Mouse (Mus musculus): ENCODE data around the gene Slc4a1ap. TPM values are rescaled to one million over a fixed set of nuclear protein-coding genes. Genes with fewer than 3 reads are reported as not detected.
"Not testable (repeated sequence)": the region's sequence is repeated elsewhere in the genome, so short reads cannot be mapped to it uniquely, and the experiment has no call there.

The Slc4a1ap gene
- polyA plus RNA-seq, 1 experiment = 17.0 TPM

- Histone ChIP-seq H3ac (ENCODE audit: control insufficient read depth, insufficient read length, low read depth) (no peak overlapping the region), H3K27me3 (ENCODE audit: control insufficient read depth, insufficient read depth, insufficient read length) (no peaks in the 10 kb centered on the region), H3K4me3 (ENCODE audit: insufficient read depth, poor library complexity, severe bottlenecking) (no peak overlapping the region), H3K36me3 (ENCODE audit: control insufficient read depth, insufficient read depth) (peaks cover 6% of the 10 kb centered on the region), H3K79me3 (ENCODE audit: low read depth) (peaks cover 10% of the 10 kb centered on the region), H3K79me2 (ENCODE audit: control insufficient read depth, insufficient read depth) (peaks cover 18% of the 10 kb centered on the region)
- TF ChIP-seq FOSL1 (IDR thresholded peaks at IDR 0.05; ENCODE audit: insufficient read depth, low read length, poor library complexity, severe bottlenecking) = no peak
- TF ChIP-seq USF1 (IDR thresholded peaks at IDR 0.05; ENCODE audit: low read depth) = no peak
- TF ChIP-seq CTCF (IDR thresholded peaks at IDR 0.05; ENCODE audit: control insufficient read depth, insufficient read depth, insufficient read length) = no peak
- TF ChIP-seq MAX (IDR thresholded peaks at IDR 0.05) = no peak
- TF ChIP-seq MYOG (IDR thresholded peaks at IDR 0.05; ENCODE audit: control insufficient read depth, extremely low read depth, insufficient read length) = no peak
These were observed 34.8 kb upstream of the Slc4a1ap start for GRCm38 (mm10) chr5:31492031-31492430.

- H3K79me3 ChIP-seq (ENCODE audit: low read depth) = peaks cover 10% of the 10 kb centered on the region
- no peak for TF ChIP-seq CEBPB (IDR thresholded peaks at IDR 0.05; ENCODE audit: low read depth)
- no peak for TF ChIP-seq MYOG (IDR thresholded peaks at IDR 0.05; ENCODE audit: control insufficient read depth, extremely low read depth, insufficient read length)
- no peak for TF ChIP-seq FOSL1 (IDR thresholded peaks at IDR 0.05; ENCODE audit: insufficient read depth, low read length, poor library complexity, severe bottlenecking)
- no peak for TF ChIP-seq MAX (IDR thresholded peaks at IDR 0.05)
- TF ChIP-seq USF1 (IDR thresholded peaks at IDR 0.05; ENCODE audit: low read depth) = no peak
- no peak for TF ChIP-seq MYOD1 (IDR thresholded peaks at IDR 0.05; ENCODE audit: control insufficient read depth, insufficient read length, low read depth)
- no peak for TF ChIP-seq CTCF (IDR thresholded peaks at IDR 0.05; ENCODE audit: control insufficient read depth, insufficient read depth, insufficient read length)
- H3K27me3 ChIP-seq (ENCODE audit: control insufficient read depth, insufficient read depth, insufficient read length) = no peaks in the 10 kb centered on the region
- peaks cover 18% of the 10 kb centered on the region for H3K79me2 ChIP-seq (ENCODE audit: control insufficient read depth, insufficient read depth)
- H3K4me3 ChIP-seq (ENCODE audit: insufficient read depth, poor library complexity, severe bottlenecking) = peak within 1 kb of the TSS; percentile 72
- peaks cover 28% of the 10 kb centered on the region for H3K36me3 ChIP-seq (ENCODE audit: control insufficient read depth, insufficient read depth)
- peak within 1 kb of the TSS; percentile 80 for H3ac ChIP-seq (ENCODE audit: control insufficient read depth, insufficient read length, low read depth)
These were observed 32.1 kb upstream of the Slc4a1ap start, which contains the start of gene Gpn1 for GRCm38 (mm10) chr5:31494513-31495297. TSS of gene Gpn1 (plus strand) at chr5:31494741.

DNA sequence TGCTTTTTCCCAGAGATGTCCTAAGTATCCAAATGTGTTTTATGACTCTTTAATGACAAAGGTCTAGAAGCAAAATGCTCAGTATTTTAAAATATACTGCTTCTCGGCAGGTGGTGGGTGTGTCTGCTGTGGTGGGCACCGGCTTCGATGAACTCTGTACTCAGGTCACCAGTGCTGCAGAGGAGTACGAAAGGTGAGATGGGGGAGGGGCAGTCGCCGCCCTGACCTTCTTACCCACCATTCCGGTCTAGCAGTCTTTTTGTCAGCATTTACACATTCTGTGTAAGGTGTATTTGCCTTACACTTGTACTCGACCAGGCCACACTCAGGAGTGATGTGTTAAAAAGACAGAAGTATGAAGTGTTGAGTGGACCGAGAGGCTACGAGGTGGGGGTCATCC is 22.0 kb upstream of the Slc4a1ap start:
- Histone ChIP-seq H3K27me3 (ENCODE audit: control insufficient read depth, insufficient read depth, insufficient read length) (no peaks in the 10 kb centered on the region), H3K36me3 (ENCODE audit: control insufficient read depth, insufficient read depth) (peaks cover 59% of the 10 kb centered on the region), H3K79me3 (ENCODE audit: low read depth) (no peaks in the 10 kb centered on the region), H3K4me3 (ENCODE audit: insufficient read depth, poor library complexity, severe bottlenecking) (no peak overlapping the region), H3K79me2 (ENCODE audit: control insufficient read depth, insufficient read depth) (no peaks in the 10 kb centered on the region), H3ac (ENCODE audit: control insufficient read depth, insufficient read length, low read depth) (no peak overlapping the region)
- no peak for TF ChIP-seq MYOD1 (IDR thresholded peaks at IDR 0.05; ENCODE audit: control insufficient read depth, insufficient read length, low read depth)
- TF ChIP-seq MYOG (IDR thresholded peaks at IDR 0.05; ENCODE audit: control insufficient read depth, extremely low read depth, insufficient read length) = no peak

- H3K36me3 ChIP-seq (ENCODE audit: control insufficient read depth, insufficient read depth) = peaks cover 54% of the 10 kb centered on the region
- TF ChIP-seq FOSL1 (IDR thresholded peaks at IDR 0.05; ENCODE audit: insufficient read depth, low read length, poor library complexity, severe bottlenecking) = no peak
These were observed 14.3 kb upstream of the Slc4a1ap start for GRCm38 (mm10) chr5:31512481-31512880.

GRCm38 (mm10) chr5:31520556-31520955 is 6.2 kb upstream of the Slc4a1ap start:
- TF ChIP-seq MYOD1 (IDR thresholded peaks at IDR 0.05; ENCODE audit: control insufficient read depth, insufficient read length, low read depth) = no peak
- no peak for TF ChIP-seq MAX (IDR thresholded peaks at IDR 0.05)
- TF ChIP-seq CTCF (IDR thresholded peaks at IDR 0.05; ENCODE audit: control insufficient read depth, insufficient read depth, insufficient read length) = no peak
- TF ChIP-seq USF1 (IDR thresholded peaks at IDR 0.05; ENCODE audit: low read depth) = no peak
- no peak for TF ChIP-seq CEBPB (IDR thresholded peaks at IDR 0.05; ENCODE audit: low read depth)
- TF ChIP-seq MYOG (IDR thresholded peaks at IDR 0.05; ENCODE audit: control insufficient read depth, extremely low read depth, insufficient read length) = no peak
- TF ChIP-seq FOSL1 (IDR thresholded peaks at IDR 0.05; ENCODE audit: insufficient read depth, low read length, poor library complexity, severe bottlenecking) = no peak
- peaks cover 8% of the 10 kb centered on the region for H3K79me2 ChIP-seq (ENCODE audit: control insufficient read depth, insufficient read depth)
- H3K27me3 ChIP-seq (ENCODE audit: control insufficient read depth, insufficient read depth, insufficient read length) = no peaks in the 10 kb centered on the region
- H3K4me3 ChIP-seq (ENCODE audit: insufficient read depth, poor library complexity, severe bottlenecking) = no peak overlapping the region
- H3K36me3 ChIP-seq (ENCODE audit: control insufficient read depth, insufficient read depth) = peaks cover 21% of the 10 kb centered on the region
- peaks cover 2% of the 10 kb centered on the region for H3K79me3 ChIP-seq (ENCODE audit: low read depth)
- no peak overlapping the region for H3ac ChIP-seq (ENCODE audit: control insufficient read depth, insufficient read length, low read depth)

More at GRCm38 (mm10) chr5:31512481-31512880, 14.3 kb upstream of the Slc4a1ap start:
- Histone ChIP-seq H3ac (ENCODE audit: control insufficient read depth, insufficient read length, low read depth) (no peak overlapping the region), H3K79me2 (ENCODE audit: control insufficient read depth, insufficient read depth) (no peaks in the 10 kb centered on the region), H3K27me3 (ENCODE audit: control insufficient read depth, insufficient read depth, insufficient read length) (no peaks in the 10 kb centered on the region), H3K79me3 (ENCODE audit: low read depth) (no peaks in the 10 kb centered on the region), H3K4me3 (ENCODE audit: insufficient read depth, poor library complexity, severe bottlenecking) (no peak overlapping the region)

- Histone ChIP-seq H3K4me3 (ENCODE audit: insufficient read depth, poor library complexity, severe bottlenecking) (peak overlapping the region; percentile 93), H3K79me2 (ENCODE audit: control insufficient read depth, insufficient read depth) (peaks cover 43% of the 10 kb centered on the region), H3K27me3 (ENCODE audit: control insufficient read depth, insufficient read depth, insufficient read length) (no peaks in the 10 kb centered on the region), H3K36me3 (ENCODE audit: control insufficient read depth, insufficient read depth) (peaks cover 22% of the 10 kb centered on the region), H3ac (ENCODE audit: control insufficient read depth, insufficient read length, low read depth) (peak overlapping the region; percentile 91), H3K79me3 (ENCODE audit: low read depth) (peaks cover 18% of the 10 kb centered on the region)
- no peak for TF ChIP-seq USF1 (IDR thresholded peaks at IDR 0.05; ENCODE audit: low read depth)
These were observed 404 bp downstream of the Slc4a1ap start for GRCm38 (mm10) chr5:31527117-31527680.

DNA sequence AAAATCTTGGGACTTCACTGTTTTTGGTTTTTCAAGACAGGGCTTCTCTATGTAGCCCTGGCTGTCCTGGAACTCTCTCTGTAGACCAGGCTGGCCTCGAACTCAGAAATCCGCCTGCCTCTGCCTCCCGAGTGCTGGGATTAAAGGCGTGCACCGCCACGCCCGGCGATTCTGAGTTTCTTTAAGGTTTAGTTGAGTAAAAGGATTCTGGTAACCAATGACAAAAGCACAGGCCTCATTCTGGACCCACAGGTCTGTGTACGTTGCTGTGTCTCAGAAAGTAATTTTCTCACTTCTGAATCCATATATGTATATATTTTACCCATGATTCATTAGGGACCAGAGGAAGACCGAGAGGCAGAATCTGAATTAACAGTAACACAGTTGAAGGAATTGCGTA is 912 bp downstream of the Slc4a1ap start, which contains the start of gene Supt7l:
Gene Supt7l (minus strand): TSS at position 101 of the 400 bp plus-strand sequence.
- Histone ChIP-seq H3K36me3 (ENCODE audit: control insufficient read depth, insufficient read depth) (peaks cover 27% of the 10 kb centered on the region), H3ac (ENCODE audit: control insufficient read depth, insufficient read length, low read depth) (peak within 1 kb of the TSS; percentile 91), H3K79me3 (ENCODE audit: low read depth) (peaks cover 18% of the 10 kb centered on the region), H3K4me3 (ENCODE audit: insufficient read depth, poor library complexity, severe bottlenecking) (peak within 1 kb of the TSS; percentile 93), H3K79me2 (ENCODE audit: control insufficient read depth, insufficient read depth) (peaks cover 43% of the 10 kb centered on the region)
- H3K27me3 ChIP-seq (ENCODE audit: control insufficient read depth, insufficient read depth, insufficient read length) = not testable (repeated sequence)
